Mouse (Mus musculus) urinary bladder, postnatal 25 days (tissue): ENCODE measurements around the gene Olfr646.

ENCODE experiments used
- DNase-seq: peaks from one replicate; pipeline ENCODE4 v3.0.0; 2022; ENCODE audit warnings: low spot score

Olfr646 gene

DNA sequence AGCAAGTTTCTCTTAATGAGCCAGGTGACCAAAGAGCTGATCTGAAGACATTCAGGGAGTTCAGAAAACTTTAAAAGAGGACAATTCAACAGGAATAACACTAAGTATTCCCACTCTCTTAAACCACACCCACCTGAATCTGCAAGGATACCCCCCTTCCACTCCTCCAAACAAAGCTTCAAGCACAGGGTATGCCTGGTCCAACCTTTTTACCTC is at the start of gene Olfr646:
Gene Olfr646 (plus strand): TSS at position 117 of the 216 bp plus-strand sequence.
- no peak for DNase-seq

DNA sequence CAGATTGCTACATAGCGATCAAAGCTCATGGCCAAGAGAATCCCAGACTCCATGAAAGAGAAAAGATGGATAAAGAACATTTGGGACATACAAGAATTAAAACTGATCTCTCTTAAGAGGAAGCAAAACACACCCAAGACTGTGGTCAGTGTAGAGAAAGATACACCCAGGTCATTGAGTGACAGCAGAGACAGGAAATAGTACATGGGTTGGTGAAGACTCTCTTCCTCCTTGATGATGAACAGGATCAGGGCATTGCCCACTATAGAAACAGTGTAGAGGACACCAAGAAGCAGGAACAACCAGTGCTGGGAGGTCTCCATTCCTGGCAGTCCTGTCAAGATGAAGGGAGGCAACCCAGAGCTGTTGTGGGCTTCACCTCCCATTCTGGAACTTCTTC is 45.5 kb upstream of the Olfr646 start:
- no peak for DNase-seq

DNA sequence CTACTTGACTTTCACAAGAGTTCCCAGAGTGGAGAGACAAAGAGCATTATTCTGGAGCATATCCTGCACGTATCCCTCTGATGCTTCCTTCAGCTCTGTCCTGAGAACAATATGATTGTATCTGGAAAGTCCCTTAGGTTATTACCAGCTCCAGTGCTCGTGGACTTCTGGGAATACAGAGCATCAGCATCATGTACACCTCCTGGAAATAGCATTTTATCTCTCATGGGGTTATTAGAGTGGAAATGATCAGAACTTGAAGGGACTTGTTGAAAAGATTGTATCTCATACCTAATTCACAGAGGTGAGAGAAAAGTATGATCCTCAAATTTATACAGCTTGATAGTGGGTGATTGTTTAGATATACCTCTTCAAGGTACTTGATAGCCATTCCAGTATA is 43.3 kb upstream of the Olfr646 start, which contains the start of gene 4930516K23Rik:
Gene 4930516K23Rik (minus strand): TSS at position 101 of the 400 bp plus-strand sequence.
- no peak for DNase-seq

DNA sequence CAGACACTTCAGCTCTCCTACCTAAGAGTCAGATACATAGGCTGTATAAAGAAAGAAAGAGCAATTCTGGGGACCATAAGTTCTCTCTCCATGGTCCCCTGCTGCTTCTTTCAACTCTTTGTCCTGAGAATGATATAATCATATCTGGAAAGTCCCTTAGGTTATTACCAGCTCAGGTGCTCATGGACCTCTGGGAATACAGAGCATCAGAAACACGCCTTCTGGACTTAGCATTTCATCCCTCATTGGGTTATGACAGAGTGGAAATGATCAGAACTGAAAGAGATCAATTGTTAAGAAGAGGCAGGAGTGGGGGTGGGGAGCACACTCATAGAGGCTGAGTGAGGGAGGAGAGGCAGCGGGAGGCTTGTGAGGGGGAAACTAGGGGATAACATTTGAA is 32.9 kb upstream of the Olfr646 start, which contains the start of gene Olfr644:
Gene Olfr644 (minus strand): TSS at position 101 of the 400 bp plus-strand sequence.
- no peak for DNase-seq

DNA sequence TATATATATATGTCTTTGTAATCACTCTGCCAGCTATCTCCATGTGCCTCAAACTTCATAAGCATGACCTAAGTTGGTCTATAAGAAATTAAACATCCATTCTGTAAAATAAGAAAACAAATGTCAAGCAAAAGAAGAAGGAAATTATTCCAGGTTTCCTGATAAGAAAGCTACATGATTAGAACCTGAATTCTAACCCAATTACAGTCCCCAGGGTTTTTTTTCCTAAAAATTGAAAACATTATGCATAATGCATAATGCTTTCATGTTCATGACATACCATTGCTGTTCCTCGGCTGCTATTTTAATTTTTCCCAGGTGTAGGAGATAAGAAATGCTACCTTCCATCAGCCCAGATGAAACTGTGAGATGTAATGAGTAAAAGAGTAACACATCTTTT is 19.3 kb upstream of the Olfr646 start, which contains the start of gene Olfr645:
Gene Olfr645 (minus strand): TSS at position 101 of the 400 bp plus-strand sequence.
- DNase-seq = no peak

DNA sequence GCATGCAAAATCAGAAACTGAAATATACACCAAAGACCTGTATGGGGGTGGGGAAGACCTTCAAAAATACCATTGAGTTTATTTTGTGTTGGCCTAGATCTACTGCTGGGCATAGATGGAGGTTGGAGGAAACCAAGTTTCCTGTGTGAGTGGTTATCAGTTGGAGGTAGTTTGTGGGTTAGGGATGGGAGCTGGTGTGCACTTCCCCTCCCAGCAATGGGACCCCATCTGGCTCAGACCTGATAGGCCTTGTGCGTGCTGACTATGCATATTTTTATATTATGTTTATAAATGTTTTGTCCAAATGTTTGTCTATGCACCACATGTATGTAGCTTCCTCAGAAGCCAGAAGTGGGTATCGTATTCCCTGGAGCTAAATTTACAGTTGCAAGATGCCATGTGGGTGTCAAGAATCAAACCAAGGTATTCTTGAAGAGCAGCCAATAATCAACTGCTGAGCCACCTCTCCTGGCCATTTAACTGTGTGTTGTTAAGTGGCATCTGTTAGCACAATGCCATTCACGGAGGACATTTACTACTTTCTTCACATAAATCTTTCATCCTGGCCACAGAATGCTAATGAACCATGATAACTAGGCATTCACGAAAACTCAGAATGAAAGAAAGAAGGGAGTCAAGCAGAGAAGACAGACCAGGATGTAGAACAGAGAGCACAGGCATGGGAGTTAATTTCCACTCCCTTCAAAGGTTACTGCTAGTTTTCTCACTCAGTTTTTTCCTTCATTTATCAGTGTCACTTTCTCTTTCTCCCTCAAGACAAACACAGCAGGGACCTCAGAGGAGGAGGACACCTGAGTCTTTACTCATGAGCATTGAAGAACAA is 538 bp upstream of the Olfr646 start:
- DNase-seq = no peak

DNA sequence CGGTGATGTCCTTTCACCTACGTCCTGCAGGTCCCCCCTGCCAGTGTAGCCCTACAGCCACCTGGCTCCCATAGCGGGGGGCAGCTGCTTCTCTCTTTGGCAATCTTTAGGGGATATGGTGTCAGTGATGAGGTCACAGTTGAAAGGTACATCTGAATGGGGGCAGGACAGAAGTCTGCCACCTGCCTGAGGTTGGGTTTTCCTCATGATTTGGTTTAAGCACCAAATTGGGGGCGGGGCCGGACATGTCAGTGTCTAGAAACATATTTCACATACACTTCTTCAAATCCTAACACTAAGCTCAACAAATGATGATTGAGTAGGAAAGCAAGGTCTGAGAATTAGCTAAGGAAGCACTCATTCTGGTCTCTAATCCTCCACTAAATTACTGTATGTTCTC is 25.1 kb downstream of the Olfr646 start, which contains the start of gene Ubqln5:
Gene Ubqln5 (minus strand): TSS at position 101 of the 400 bp plus-strand sequence.
- DNase-seq = no peak

DNA sequence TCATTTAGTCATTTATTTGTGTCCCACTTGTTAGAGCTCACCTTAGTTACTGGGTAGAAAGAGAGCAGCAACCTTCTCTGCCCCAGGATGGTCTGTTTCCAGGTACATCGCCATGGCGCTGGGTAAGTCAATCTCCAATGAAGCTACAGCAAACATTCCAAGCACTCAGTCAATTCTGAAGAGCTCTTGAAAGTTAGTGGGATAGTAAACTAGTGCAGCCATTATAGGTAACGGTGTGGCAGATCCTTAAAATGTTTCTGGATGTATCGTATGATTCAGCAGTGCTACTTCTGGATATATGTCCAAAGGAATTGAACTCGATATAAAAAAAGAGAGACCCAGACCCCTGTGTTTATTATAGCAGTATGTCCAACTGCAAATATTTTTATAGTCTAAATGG is 32.6 kb downstream of the Olfr646 start, which contains the start of gene Olfr643:
Gene Olfr643 (minus strand): TSS at position 101 of the 400 bp plus-strand sequence.
- no peak for DNase-seq

DNA sequence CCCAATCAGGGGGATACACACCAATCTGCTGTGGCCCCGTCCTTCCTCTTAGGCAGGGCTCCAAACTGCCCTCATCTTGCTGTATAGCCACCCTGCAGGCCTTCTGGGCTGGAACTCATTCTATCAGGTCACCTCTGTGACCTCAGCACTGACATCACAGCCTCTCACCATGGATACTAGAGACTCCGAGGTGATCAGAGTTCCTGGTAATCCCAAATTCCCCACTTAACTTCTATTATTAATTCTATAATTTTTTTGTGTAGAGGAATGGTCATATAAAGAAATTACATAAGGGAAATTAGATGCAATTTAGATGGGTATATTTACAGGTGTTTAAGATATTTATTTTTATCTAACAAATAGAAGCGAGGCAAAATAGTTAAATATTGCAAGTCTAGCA is 38.5 kb downstream of the Olfr646 start, which contains the start of gene Ubqln3:
Gene Ubqln3 (minus strand): TSS at position 101 of the 400 bp plus-strand sequence.
- DNase-seq = no peak

DNA sequence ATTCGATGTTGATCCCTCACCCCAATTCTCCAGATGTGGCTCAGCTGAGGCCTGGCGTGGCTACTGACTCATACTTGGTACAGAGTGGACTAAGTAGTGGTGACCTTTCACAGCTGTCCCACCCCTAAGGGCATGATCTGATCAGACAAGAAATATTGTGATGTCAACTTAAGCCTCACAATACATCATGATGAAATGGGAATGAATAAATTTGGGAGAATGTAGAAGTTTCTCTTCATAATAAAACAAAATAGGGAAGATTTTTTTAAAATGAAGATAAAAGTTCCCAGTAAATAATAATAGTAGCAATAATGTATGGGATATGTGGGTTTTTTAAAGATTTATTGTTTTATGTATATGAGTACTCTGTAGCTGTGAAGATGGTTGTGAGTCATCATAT is 45.8 kb downstream of the Olfr646 start, which contains the start of gene Ubqlnl:
Gene Ubqlnl (minus strand): TSS at position 101 of the 400 bp plus-strand sequence.
- no peak for DNase-seq
